Mouse (Mus musculus): ENCODE data around the gene Irf8.

- TF ChIP-seq CTCF (conservative IDR thresholded peaks at IDR 0.05; ENCODE audit: low read length) (no peak), POU5F1 (IDR thresholded peaks at IDR 0.05; ENCODE audit: borderline replicate concordance, low read length) (no peak), NANOG (IDR thresholded peaks at IDR 0.05; ENCODE audit: borderline replicate concordance, low read length) (no peak)
Measured at GRCm38 (mm10) chr8:120736486-120736885, 328 bp downstream of the Irf8 start.
